Mouse (Mus musculus) heart, postnatal 14 days (tissue): ENCODE data around the gene Tgif1. TPM values are rescaled to one million over a fixed set of nuclear protein-coding genes. Genes with fewer than 3 reads are reported as not detected.
"Not testable (repeated sequence)": the region's sequence is repeated elsewhere in the genome, so short reads cannot be mapped to it uniquely, and the experiment has no call there.

Experiments used
- DNase-seq, 2 experiments: peaks; one replicate each; pipeline ENCODE4 v3.0.0; 2021 to 2022
- intact Hi-C: fragments of 180-260 bp; cut with DNase I; formaldehyde crosslinking; loops from one replicate; pipeline ENCODE4 v1.15.1; 2025
- total RNA-seq, 2 experiments: library from RNA; stranded (reverse); gene quantifications; 2 replicates each; pipeline ENCODE4 v1.2.3; 2021

Gene Tgif1
- total RNA-seq, 2 experiments from 2014 or later = 8.5 to 10.1 TPM

DNA sequence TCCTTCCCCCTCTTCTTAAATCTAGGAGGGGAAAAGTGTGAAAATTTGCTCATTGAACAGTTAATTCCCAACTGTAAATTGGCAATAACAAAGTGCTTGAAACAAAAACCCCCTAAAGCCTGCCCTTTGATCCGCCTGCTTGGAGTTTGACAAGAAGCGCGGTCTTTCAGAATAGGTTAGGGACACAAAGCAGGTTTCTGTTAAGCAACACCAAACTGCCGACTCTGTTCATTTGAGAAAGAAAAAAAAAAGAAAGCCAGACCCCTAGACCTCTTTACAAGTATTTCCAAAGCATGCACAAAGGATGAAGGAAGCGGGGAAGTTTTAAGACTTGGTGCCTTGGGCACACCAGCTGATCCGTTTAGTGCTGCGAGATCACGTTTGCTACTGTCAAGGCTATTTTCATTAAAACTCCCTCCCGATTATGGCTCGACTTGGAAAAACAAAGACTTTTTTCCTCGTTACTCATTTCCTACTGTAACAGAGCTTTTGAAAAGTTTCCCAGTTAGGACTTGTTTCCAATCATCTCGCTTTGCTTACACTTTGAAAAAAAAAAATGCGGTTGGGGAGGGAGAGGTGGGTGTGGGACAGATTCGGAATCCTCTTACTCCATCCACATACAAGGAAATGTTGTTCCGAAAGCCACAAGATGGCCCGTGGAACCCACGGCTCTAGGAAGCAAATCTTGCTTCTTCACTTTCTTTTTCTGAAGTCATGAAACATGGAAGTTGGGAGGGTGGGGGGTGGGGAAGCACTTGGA lies 5.4 kb downstream of the Tgif1 start:
- DNase-seq = peak; percentile 10 to 20
- intact Hi-C loops = loop anchor here (5.0 kb wide), 1 partner anchor 334 kb away; the partner anchor contains the start of gene Lpin2

DNA sequence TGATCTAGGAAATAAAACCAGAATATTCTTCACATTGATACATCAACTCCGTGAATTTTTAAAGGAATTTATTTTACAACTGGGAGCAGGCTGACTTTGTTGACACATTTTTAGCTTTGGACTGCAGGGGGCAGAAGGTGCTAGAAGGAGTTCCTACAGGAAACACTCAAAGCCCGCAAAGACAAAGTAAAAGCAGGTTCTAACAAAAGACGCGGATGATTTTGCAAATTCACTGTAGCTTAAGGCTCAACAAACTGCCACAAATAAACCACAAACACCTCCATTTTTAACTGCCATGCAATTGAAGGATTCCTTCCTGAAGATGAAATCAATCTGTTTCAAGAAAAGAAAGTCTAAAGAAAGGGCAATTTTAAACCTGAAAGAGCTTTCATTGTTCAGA lies 6.3 kb downstream of the Tgif1 start:
- intact Hi-C loops = loop anchor here (5.0 kb wide), 1 partner anchor 335 kb away; the partner anchor contains the start of gene Lpin2
- DNase-seq = peak; percentile 26 to 67

DNA sequence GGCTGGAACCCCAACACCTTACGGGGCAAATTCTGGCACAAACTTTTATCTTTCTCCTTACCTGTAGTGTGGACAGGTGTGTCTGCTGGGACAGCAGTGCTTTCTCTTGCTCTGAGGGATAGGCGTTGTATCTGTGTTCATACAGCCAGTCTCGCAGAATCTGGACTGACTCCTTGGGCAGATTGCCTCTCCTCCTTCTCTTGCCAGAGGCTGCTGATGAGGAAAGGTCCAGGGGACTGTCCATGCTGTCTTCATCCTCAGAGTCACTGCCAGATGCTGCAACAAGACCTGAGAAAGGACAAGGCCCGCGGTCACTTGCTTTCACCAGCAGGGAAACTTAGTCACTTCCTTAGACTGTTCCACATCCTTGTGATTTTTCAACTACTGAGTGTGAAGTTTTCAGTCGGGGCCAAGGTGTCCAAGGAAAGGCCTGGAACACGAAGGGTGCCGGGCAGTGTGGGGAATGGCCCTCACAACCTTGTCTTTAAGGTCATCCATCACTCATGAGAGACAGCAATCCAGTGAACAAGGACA lies 7.2 kb downstream of the Tgif1 start:
- intact Hi-C loops = loop anchor here (5.0 kb wide), 1 partner anchor 336 kb away; the partner anchor contains the start of gene Lpin2
- peak; percentile 9 to 31 for DNase-seq

DNA sequence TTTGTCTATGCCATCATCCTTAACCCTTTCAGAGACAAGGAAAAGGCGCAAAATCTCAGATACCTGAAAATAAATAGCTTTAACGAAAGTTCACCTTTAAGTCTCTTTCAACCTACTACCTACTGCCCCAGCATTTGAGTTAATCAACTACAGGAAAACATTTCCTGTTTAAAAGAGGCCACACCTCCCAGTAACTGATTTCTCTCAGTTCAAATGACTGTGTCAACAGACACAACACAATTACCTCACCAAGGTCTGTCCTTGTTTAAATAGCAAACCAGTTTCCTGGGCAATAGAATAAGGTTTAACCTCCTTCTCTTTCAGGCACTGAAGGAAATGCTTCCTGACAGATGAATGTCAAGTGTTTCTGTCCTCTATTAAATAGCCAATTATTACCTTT lies 7.8 kb downstream of the Tgif1 start:
- intact Hi-C loops = loop anchor here (5.0 kb wide), 1 partner anchor 337 kb away; the partner anchor contains the start of gene Lpin2
- no peak for DNase-seq

DNA sequence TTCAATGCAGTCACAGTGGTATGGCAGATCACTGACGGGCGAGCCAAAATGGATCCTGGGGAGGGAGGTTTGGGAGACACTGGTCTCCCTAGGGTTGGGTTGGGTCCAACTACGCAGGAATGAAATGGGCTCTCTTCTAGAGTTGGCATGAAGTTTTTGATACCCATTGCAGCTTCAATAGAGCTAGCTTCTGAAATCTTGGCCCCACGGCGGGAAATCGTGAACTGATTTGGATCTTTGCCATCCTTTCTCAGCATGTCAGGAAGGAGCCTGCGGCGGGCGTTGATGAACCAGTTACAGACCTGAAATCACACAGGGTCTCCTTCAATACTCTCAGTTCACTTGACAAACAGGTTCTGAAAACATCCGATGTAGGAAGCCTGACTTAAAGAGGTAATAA lies 8.4 kb downstream of the Tgif1 start:
- intact Hi-C loops = loop anchor here (1.0 to 5.0 kb wide), 2 partner anchors 121 to 337 kb away; partner anchors contain the start of gene Lpin2
- DNase-seq = no peak

DNA sequence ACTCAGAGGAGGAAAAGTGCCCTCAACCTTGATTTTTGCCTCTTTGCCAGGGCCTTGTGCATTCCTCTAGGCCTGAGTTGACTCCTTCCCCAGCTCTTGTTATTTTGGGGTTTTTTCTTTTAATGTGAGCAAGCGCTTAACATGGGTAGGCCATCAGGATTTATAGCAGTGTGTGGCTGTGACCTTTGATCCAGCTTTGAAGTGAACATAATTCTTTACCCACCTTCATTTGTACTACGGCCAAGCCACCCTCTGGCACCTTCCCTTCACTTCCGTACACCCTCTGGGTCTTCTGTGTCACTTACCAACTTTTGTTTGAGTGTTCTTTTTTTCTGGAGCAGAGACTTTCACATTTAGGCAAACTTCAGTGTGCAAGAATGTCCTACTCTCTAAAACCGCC lies 10.1 kb downstream of the Tgif1 start:
- DNase-seq = no peak
- intact Hi-C loops = no loop called here

DNA sequence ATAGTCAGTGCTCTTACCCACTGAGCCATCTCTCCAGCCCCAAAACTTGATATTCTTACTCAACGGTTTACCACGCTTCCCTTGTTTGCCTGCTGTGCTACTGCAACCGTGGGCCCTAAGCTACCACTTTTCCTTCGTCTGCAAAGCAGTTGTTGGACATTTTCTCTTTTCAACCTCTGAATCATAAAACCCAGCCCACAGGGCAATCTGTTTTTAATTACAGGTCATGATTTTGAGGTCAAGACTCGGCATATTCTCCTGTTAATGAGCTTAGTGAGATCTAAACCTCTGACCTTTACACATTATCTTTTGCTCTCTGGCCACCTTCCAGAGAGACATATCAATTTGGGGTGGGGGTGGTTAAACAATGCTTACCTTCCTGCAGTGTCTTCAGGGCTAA lies 14.8 kb downstream of the Tgif1 start:
- intact Hi-C loops = no loop called here
- no peak for DNase-seq

DNA sequence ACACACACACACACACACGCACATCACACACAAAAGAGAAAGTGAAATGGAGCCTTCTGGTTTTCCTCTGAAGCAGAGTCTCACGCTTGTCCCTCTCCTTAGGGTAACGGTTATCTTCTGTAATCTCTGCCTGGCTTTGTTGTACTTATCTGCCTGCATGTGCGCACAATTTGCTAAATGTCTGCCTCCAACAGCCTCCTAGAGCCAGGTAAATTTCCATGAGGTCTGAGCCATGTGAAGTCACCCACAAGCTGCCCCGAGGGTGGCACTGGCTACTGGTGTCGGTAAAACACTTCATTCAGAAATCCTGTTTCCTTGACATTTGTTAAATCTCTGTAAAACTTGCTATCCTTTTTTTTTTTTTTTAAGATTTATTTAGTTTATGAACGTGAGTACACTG lies 15.3 kb downstream of the Tgif1 start:
- intact Hi-C loops = no loop called here
- DNase-seq = no peak

DNA sequence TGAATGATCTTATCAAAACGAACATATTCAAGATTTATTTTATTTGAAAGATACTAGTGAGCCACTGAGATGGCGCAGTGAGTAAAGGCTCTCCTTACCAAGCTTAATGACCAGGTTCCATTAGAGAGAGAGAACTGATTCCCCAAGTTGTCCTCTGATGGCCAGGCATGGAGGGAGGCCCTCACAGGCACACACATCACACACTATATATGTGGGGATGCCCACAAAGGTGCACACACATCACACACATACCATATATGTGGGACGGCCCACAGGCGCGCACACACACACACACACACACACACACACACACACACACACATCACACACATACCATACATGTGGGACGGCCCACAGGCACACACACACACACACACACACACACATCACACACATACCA lies 15.9 kb downstream of the Tgif1 start:
- intact Hi-C loops, DNase-seq: not testable (repeated sequence)

DNA sequence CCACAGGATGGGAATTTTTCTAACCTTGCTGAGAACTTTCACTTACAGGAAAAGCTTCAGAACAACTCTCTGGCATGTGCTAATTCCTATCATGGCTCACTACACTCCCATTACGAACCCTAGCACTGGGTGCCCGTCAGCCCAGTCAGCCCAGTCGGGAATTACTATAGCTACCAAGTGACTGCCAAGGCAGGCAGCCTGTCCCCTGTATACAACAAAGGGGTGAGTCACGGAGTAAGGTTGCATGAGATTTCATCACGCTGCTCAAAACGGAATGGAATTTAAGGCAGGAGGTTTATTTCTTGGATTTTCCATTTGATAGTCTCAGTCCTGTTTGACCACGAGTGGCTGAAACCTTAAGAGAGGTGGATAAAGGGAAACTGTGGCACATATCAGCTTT lies 16.5 kb downstream of the Tgif1 start:
- intact Hi-C loops = no loop called here
- DNase-seq = no peak

DNA sequence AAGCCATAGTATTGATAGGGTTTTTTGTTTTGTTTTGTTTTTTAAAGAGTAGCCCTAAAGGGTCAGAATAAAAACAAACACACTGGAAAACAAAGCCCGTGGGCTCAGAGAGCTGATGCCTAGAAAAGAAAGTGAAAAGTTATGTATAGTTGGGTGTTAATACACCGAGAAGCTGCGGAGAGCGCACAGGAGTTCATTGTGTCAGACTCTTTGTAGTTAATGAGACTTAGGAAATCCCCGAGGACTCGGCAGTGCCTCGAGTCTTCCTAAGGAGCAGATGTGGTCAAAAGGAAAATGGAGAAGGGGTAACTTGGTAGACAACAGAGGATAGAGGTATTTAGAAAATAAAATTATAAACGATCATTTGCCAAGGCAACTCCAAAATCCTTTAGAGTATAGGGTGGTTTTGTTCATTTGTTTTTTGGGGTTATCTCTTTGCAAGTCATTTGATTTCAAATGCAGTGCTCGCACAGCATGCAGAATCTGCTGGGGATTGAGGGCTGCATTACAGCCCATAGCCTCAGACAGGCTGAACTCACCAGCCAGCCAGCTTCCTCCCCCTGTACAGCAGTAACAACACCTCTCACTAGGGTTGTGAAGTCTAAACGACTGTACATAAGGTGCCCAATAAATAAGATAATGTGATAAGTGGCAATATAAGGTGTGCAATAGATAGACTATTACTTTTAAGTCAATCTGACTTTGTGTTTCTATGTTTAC lies 18.1 kb downstream of the Tgif1 start:
- intact Hi-C loops = no loop called here
- no peak for DNase-seq

DNA sequence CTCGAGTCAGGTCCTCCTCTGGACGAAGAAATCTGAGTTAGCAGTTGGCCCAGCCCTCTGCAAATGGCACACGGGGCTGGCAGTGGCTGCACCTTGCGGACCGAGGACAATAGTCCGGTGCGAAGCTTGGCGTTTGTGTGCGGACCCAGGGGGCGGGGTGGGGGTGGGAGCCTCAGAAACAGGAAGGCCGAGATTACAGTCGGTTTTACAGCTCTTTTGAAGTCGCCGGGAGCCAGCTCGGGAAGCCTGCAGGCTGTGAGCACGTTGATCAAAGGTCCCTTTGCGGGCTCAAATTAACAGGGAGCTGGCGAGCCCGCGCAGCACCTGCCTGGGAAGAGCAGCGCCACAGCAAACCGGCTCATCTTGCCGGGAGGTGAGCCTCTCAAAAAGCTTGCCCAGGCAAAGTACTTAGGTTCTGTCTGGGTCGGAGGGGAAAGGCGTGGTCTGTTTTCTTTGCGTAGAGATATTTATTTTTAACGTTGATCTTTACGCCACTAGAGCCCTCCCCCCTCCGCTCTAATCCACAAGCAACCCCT lies 18.8 kb downstream of the Tgif1 start:
- intact Hi-C loops = no loop called here
- peak in 1 of 2 experiments; percentile 22 for DNase-seq

DNA sequence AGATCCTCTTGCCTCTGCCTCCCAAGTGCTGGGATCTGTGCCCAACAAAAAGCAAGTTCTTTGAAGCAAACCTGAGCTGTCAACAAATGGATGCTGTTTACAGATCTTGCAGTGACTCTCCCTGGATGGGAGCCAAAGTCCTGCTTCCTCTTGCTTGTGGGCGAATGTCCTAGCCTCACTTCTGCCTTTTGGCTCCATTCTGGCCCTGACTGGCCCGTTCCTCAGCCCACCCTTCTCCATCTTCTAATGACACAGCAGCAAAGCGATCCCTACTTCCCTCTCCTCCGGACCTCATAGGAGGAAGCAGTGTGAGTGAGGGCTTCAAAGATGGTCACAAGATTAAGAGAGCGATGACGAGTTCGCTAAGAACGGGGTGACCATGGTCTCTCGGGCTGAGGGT lies 20.8 kb downstream of the Tgif1 start:
- intact Hi-C loops = no loop called here

DNA sequence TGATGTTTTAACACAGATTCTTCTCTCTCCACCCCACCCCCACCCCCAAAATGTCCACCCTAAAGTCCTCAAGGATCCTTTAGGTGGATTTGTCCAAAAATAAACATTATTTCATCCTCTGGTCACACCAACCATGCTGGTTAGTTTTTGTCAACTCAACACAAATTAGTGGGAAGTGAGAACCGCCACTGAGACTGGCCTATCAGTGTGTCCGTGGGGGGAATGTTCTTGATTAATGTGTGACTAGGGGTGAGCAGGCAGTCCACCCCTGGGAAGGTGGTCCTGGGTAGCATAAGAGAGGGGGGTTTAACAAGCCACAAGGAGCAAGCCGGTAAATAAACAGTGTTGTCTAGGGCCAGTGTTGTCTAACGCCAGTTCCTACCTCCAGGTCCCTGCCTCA lies 21.8 kb downstream of the Tgif1 start:
- DNase-seq = no peak
- intact Hi-C loops = no loop called here

More for the DNA sequence above, 20.8 kb downstream of the Tgif1 start:
- DNase-seq = peak; percentile 51 to 56

DNA sequence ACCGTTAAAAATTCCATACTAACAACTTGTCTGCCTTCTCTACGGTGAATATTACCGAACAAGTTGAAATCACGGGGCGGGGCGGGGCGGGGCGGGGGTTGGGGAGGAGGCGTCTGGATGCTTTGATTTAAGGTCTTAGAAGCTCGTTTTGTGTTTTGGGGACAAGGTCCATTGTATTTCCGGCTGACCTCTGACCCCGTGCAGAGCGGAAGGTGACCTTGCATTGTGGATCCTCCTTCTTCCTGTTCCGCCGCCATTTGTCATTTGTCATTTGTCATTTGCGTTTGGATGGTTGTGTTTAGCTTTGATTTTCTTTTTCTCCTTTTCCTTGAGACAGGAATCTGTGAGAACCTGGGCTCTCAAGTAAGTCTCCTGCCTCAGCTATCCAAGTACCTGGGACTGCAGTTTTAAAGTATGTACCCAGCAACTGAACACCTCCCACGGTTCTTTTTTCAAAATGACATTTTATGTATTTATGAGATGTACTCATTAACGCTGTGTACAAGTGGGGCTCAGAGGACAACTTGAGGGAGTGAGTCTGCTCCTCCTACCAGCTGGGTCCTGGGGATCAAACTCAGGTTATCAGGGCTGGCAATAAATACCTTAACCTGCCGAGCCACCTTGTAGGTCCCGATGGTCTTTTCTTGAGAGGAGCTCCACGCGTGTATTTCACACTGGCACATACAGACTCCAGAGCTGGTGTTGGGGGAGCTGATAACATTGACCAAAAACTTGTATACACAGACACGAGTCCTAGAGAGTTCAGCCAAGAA lies 23.2 kb downstream of the Tgif1 start:
- no peak for DNase-seq
- intact Hi-C loops = no loop called here

DNA sequence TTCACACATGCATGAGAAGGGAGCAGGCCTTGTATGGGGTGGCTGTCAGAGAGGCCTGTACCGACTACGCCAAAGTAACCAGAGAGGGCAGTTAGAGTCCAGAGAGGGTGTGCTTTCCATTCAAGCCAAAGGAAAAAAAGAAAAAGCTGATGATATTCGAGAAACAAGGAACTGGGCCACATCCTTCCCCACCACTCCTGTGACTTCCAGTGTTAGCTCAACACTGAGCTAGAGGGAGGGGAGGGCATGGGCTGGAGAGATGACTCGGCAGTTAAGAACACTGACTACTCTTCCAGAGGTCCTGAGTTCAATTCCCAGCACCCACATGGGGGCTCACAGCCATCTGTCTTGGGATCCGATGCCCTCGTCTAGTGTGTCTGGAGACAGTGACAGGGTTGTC lies 24.1 kb downstream of the Tgif1 start:
- DNase-seq = no peak
- intact Hi-C loops = no loop called here

DNA sequence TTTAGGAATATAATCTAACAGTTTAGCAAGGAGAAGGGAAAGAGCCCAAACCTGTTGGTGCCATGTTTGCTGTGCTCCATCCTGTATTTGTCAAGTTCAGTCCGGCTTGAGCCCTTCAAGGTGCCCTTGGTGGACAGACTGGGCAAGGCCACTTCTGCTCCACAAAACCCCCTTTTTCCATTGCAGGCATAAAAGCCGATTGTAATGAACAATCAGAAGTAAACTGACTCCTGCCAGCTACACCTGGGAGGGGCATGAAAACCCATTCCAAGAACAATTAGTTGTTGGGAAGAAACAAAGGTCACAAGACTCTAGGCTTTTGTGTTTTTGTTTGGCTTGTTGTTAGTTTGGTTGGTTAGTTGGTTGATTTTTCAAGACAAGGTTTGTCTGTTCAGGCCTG lies 24.8 kb downstream of the Tgif1 start:
- DNase-seq = no peak
- intact Hi-C loops = no loop called here

DNA sequence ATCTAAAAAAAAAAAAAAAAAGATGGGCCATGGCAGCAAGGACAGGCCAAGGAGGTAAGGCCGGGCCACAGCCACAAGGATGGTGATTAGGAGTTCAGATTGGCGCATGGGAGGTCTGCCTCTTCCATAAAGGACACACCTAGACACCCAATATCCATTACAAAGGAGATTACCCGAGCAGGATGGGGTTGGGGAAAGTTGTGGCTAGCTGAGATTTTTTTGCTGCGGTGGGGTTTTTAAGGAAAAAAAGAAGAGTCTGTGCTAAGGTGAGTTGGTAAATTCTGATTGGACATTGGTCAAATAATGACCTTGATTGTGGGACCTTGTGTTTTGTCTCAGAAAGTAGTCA lies 25.2 kb downstream of the Tgif1 start:
- intact Hi-C loops = no loop called here

DNA sequence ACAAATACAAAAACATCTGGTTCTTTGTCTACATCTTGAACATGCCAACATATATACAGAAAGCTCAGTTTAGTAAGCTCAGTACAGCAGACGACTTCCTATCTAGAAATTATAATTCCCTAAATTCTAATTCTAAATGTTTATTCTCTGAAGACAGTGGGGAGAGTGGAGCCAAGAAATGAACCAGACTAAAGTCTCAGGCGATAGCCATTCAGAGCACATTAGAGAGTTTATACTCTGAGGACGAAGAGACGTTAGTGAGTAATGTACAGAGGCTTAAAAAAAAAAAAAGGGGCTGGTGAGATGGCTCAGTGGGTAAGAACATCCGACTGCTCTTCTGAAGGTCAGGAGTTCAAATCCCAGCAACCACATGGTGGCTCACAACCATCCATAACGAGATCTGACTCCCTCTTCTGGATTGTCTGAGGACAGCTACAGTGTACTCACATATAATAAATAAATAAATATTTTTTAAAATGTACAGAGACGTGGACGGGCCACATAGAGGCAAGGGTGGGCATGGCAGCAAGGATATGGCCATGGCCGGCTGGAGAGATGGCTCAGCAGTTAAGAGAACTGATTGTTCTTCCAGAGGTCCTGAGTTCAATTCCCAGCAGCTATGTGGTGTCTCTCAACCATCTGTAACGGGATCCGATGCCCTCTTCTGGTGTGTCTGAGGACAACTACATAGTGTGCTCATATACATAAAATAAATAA lies 25.7 kb downstream of the Tgif1 start:
- intact Hi-C loops, DNase-seq: not testable (repeated sequence)

More for the DNA sequence above, 25.2 kb downstream of the Tgif1 start:
- no peak for DNase-seq

DNA sequence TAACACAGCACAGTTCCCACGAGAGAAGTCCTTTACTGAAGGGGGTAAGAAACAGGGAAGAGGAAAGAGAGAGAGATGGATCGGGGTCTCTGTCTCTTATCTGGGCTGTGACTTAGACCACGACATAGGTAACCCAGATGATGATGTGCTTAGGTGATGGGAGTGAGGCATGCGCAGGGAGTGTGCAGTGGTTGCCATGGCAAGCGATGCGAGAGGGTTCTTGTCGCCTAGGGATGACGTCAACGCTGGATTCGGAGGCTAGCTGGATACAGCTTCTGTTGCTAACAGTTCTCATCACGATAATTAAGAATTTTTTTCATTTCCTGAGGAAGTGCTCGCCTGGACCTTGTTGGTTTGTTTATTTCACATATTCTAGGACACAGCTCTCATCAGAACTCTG lies 27.1 kb downstream of the Tgif1 start:
- no peak for DNase-seq
- intact Hi-C loops = no loop called here
